Mouse (Mus musculus) macrophage (primary cell): Measurements from ENCODE around the gene Rpl23. TPM values are rescaled to one million over a fixed set of nuclear protein-coding genes. Genes with fewer than 3 reads are reported as not detected.
"Not testable (repeated sequence)": the region's sequence is repeated elsewhere in the genome, so short reads cannot be mapped to it uniquely, and the experiment has no call there.

Source experiments
- H3K27ac ChIP-seq: fragments of 350-480 bp; formaldehyde crosslinking; 2 replicates; pipeline ENCODE4 v1.9.0; 2021
- H3K36me3 ChIP-seq: fragments of 350-480 bp; formaldehyde crosslinking; 2 replicates; pipeline ENCODE4 v1.9.0; 2021; ENCODE audit errors: inconsistent target
- H3K4me3 ChIP-seq: fragments of 350-480 bp; formaldehyde crosslinking; 2 replicates; pipeline ENCODE4 v1.9.0; 2021; ENCODE audit errors: inconsistent target
- H3K79me2 ChIP-seq: fragments of 350-480 bp; formaldehyde crosslinking; 2 replicates; pipeline ENCODE4 v1.9.0; 2021; ENCODE audit errors: inconsistent target
- WGBS: methylation state at CpG from one replicate; pipeline ENCODE4 v1.1.7; 2026; ENCODE audit warnings: inconsistent platforms; ENCODE audit not compliant: missing documents; 5-methylcytosine and 5-hydroxymethylcytosine counted together
- polyA plus RNA-seq: library from polyadenylated mRNA; stranded (reverse); fragments of 250-400 nt; gene quantifications from 3 replicates; pipeline ENCODE4 v1.2.4, GENCODE M21; 2018; ENCODE audit warnings: inconsistent platforms

Gene Rpl23
- polyA plus RNA-seq, 1 experiment from 2014 or later: 1,231 TPM

GRCm38 (mm10) chr11:97744718-97745330 is 37.4 kb downstream of the Rpl23 start:
- H3K36me3 ChIP-seq: peaks cover 27% of the 10 kb centered on the region; the same call in 1 of the 2 replicates
- peak overlapping the region; percentile 38 for H3K4me3 ChIP-seq
- H3K79me2 ChIP-seq: peaks cover 42% of the 10 kb centered on the region
- 1% methylated on average over 28 of the region's 57 CpGs for WGBS
- peak overlapping the region; percentile 89 for H3K27ac ChIP-seq

DNA sequence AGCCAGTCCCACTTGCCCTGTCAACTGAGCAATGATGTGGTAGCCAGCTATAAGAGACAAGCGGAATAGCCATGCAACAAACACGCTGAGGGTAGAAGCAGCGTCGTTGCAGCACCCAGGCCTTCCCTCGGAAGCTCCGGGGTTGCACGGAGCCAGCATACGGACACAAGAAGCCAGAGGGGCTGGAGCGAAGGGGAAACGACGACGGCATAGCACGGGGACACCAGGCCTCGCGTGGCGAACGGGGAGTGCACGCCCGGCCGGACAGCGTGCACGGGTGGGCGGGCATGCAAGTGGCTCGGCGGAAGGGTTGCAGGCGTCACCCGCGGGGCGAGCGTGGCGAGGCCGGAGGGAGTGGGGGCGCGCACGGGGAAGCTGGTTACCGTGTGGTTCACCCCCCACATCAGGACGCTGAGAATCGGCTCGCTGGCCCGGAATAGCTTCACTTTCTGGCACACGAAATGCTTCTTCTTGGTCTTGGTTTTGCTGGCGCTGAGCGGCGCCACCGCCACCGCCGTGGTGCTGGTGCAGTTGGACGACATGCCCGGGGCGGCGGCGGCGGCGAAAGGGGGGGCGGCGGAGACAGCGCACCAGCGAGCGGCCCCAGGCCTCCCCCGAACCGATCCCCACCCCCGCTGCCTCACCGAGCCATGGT is 38.0 kb downstream of the Rpl23 start, which contains the start of gene Pip4k2b:
Gene Pip4k2b (minus strand): TSS at position 642 of the 655 bp plus-strand sequence.
- Histone ChIP-seq H3K27ac (peak within 1 kb of the TSS; percentile 89), H3K4me3 (peak within 1 kb of the TSS; percentile 61), H3K79me2 (peaks cover 49% of the 10 kb centered on the region), H3K36me3 (peaks cover 22% of the 10 kb centered on the region; the same call in 1 of the 2 replicates)
- WGBS: under 1% methylated on average over 57 of the region's 63 CpGs

- H3K27ac ChIP-seq: peak overlapping the region; percentile 64
- H3K36me3 ChIP-seq: peaks cover 22% of the 10 kb centered on the region; the same call in 1 of the 2 replicates
- H3K79me2 ChIP-seq: peaks cover 56% of the 10 kb centered on the region
These were observed 38.8 kb downstream of the Rpl23 start for GRCm38 (mm10) chr11:97743423-97743822.

GRCm38 (mm10) chr11:97742591-97742990 is 39.6 kb downstream of the Rpl23 start:
- H3K4me3 ChIP-seq: no peak overlapping the region; the same call in 1 of the 2 replicates
- peaks cover 14% of the 10 kb centered on the region; the same call in 1 of the 2 replicates for H3K36me3 ChIP-seq
- peaks cover 65% of the 10 kb centered on the region for H3K79me2 ChIP-seq
- 71% methylated on average over 9 of the region's 9 CpGs for WGBS
- H3K27ac ChIP-seq: no peak overlapping the region

More at GRCm38 (mm10) chr11:97743423-97743822, 38.8 kb downstream of the Rpl23 start:
- peak overlapping the region; percentile 61 for H3K4me3 ChIP-seq
- under 1% methylated on average over 9 of the region's 9 CpGs for WGBS

- Histone ChIP-seq H3K36me3 (peaks cover 10% of the 10 kb centered on the region; the same call in 1 of the 2 replicates), H3K79me2 (peaks cover 69% of the 10 kb centered on the region), H3K4me3 (no peak overlapping the region), H3K27ac (no peak overlapping the region)
- 81% methylated on average over 5 of the region's 5 CpGs for WGBS
These were observed 40.1 kb downstream of the Rpl23 start for GRCm38 (mm10) chr11:97742157-97742556.

DNA sequence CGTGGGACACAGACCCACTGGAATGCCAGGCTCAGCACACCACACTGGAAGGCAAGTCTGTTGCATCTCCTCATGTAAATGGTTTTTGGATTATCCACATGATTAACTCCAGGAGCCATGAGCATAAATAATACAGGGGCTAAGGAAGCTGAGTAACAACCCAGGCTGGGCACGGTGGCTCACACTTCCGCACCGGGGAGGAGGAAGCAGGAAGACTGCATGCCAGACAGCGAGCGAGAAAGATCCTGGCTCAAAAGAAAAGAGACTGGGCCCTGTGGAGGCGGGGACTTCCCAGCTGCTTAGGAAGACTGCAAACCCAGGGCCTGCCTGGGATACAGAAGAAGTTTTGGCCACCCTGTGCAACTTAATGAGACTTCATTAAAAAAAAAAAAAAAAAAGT is 42.0 kb downstream of the Rpl23 start:
- Histone ChIP-seq H3K27ac (peak overlapping the region; percentile 39), H3K36me3 (no peaks in the 10 kb centered on the region), H3K4me3 (no peak overlapping the region), H3K79me2 (peaks cover 89% of the 10 kb centered on the region)
- 12% methylated on average over 7 of the region's 7 CpGs for WGBS

DNA sequence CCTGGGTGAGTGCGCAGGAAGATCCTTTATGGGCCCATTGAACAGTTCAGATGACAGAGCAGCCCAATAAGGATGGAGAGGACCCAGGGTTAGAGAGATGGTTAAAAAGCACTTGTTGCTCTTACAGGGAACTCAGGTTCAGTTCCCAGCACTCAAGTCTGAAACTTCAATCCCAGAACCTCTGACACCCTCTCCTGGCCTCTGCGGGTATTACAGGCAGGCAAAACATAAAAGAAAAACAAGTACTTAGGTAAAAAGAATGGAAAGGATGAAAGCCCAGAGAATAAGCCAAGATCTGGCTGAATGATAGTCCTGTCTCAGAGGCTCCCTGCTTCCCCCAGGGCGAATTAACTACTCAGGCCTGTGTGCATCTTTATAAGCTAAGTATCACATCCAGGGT is 43.1 kb downstream of the Rpl23 start:
- no peak overlapping the region for H3K4me3 ChIP-seq
- H3K79me2 ChIP-seq: peaks cover 97% of the 10 kb centered on the region
- H3K27ac ChIP-seq: no peak overlapping the region
- WGBS: 94% methylated on average over 3 of the region's 3 CpGs
- no peaks in the 10 kb centered on the region for H3K36me3 ChIP-seq

DNA sequence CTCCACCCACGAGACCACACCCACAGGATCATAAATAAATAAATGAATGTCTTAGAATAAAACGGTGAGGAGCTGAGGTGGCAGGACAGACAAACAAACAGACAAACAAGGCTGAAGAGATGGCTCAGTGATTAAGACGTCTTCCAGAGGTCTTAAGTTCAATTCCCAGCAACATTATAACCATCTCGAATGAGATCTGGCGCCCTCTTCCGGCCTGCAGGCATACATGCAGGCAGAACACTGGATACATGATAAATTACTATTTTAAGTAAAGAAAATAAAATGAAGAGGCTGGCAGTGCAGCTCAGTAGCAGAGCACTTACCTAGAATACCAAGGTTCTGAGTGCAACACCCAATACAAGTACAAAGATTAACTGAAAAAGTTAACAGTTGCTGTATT is 43.5 kb downstream of the Rpl23 start:
- H3K4me3 ChIP-seq: no peak overlapping the region
- no peak overlapping the region for H3K27ac ChIP-seq
- no peaks in the 10 kb centered on the region for H3K36me3 ChIP-seq
- WGBS: 79% methylated on average over 6 of the region's 6 CpGs
- peaks cover 98% of the 10 kb centered on the region for H3K79me2 ChIP-seq

DNA sequence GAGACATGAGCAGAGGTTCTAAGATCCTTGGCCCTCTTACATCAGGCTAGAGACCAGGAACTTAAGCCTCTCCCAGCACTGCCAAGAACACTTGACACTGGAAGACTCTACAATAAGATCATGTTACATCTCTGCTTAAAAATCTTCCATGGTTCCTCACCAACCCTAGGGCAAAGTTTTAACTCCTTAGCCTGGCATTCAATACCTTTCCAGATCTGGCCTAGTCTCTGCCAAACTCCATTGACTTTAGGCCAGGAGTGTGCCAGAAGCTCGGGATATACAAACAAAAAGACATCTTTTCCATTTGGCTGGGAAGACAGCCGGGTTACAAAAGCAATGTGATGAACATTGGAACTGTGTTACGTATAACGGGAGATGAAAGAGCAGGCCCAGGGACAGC is 44.6 kb downstream of the Rpl23 start:
- Histone ChIP-seq H3K27ac (no peak overlapping the region), H3K4me3 (no peak overlapping the region), H3K79me2 (peaks cover 98% of the 10 kb centered on the region), H3K36me3 (peaks cover 2% of the 10 kb centered on the region; the same call in 1 of the 2 replicates)
- WGBS: 95% methylated on average over 4 of the region's 4 CpGs

- WGBS: 92% methylated on average over 5 of the region's 5 CpGs
- no peak overlapping the region for H3K4me3 ChIP-seq
- H3K36me3 ChIP-seq: peaks cover 11% of the 10 kb centered on the region; the same call in 1 of the 2 replicates
- peaks cover 94% of the 10 kb centered on the region for H3K79me2 ChIP-seq
- H3K27ac ChIP-seq: no peak overlapping the region
These were observed 45.6 kb downstream of the Rpl23 start for GRCm38 (mm10) chr11:97736645-97737044.

DNA sequence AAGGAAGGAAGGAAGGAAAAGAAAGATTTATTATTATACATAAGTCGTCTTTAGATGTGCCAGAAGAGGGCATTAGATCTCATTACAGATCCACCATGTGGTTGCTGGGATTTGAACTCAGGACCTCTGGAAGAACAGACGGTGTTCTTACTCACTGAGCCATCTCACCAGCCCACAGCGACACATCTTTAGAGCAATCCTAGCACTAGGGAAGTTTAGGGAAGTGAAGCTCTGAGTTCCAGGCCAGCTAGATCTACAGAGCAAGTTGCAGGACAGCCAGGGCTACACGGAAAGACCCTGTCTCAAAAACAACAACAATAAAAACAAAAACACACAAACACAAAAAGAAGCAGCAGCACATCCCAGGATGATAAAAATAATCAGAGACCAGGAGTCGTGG is 47.4 kb downstream of the Rpl23 start:
- WGBS: 70% methylated on average over 5 of the region's 5 CpGs
- peaks cover 25% of the 10 kb centered on the region; the same call in 1 of the 2 replicates for H3K36me3 ChIP-seq
- not testable (repeated sequence) for H3K4me3 ChIP-seq, H3K27ac ChIP-seq
- peaks cover 75% of the 10 kb centered on the region for H3K79me2 ChIP-seq

- H3K4me3 ChIP-seq: no peak overlapping the region
- H3K36me3 ChIP-seq: peaks cover 25% of the 10 kb centered on the region; the same call in 1 of the 2 replicates
- H3K79me2 ChIP-seq: peaks cover 64% of the 10 kb centered on the region
- H3K27ac ChIP-seq: no peak overlapping the region
- WGBS: 72% methylated on average over 10 of the region's 10 CpGs
These were observed 48.5 kb downstream of the Rpl23 start for GRCm38 (mm10) chr11:97733689-97734088.

DNA sequence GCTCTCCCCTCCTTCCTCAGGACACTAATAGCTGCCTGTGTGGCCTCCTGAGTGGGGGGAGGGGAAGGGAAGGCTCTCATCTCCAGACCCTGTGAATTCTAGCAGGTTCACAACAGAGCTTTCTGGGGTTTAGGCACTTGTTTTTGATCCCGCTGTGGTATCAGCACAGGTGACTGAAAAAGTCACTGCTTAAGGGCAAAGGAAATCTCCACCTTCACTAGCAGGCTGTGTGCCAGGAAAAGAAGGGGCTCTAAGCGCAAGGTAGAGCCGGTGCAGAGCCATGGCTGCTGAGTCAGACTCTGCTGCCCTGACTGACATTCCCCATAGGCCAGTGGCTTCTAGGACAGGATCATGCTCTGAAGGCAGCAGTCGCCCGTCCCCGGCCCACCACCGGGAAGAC is 53.5 kb downstream of the Rpl23 start:
- Histone ChIP-seq H3K4me3 (no peak overlapping the region), H3K27ac (peak overlapping the region; percentile 19; the same call in 1 of the 2 replicates), H3K79me2 (peaks cover 17% of the 10 kb centered on the region), H3K36me3 (peaks cover 55% of the 10 kb centered on the region)
- 37% methylated on average over 7 of the region's 7 CpGs for WGBS

GRCm38 (mm10) chr11:97728311-97728710 is 53.9 kb downstream of the Rpl23 start:
- peaks cover 59% of the 10 kb centered on the region for H3K36me3 ChIP-seq
- H3K27ac ChIP-seq: peak overlapping the region; percentile 19; the same call in 1 of the 2 replicates
- H3K4me3 ChIP-seq: no peak overlapping the region
- H3K79me2 ChIP-seq: peaks cover 13% of the 10 kb centered on the region; the same call in 1 of the 2 replicates
- WGBS: 5% methylated on average over 7 of the region's 7 CpGs
